Mouse (Mus musculus): ENCODE data around the gene 4931423N10Rik.

4931423N10Rik gene

GRCm38 (mm10) chr2:23207070-23207526 is at the start of gene 4931423N10Rik:
TSS of gene 4931423N10Rik (plus strand) at chr2:23207476.
- DNase-seq (ENCODE audit: low read depth): no peak

GRCm38 (mm10) chr2:23172305-23172704 is 35.0 kb upstream of the 4931423N10Rik start:
- no peak for DNase-seq (ENCODE audit: low read depth)

- no peak for DNase-seq (ENCODE audit: low read depth)
Measured at GRCm38 (mm10) chr2:23194366-23194765, 12.9 kb upstream of the 4931423N10Rik start.

GRCm38 (mm10) chr2:23201034-23201433 is 6.2 kb upstream of the 4931423N10Rik start:
- DNase-seq (ENCODE audit: low read depth): no peak

- DNase-seq (ENCODE audit: low read depth): no peak
Measured at GRCm38 (mm10) chr2:23202900-23203670, 4.2 kb upstream of the 4931423N10Rik start.

- no peak for DNase-seq (ENCODE audit: low read depth)
Measured at GRCm38 (mm10) chr2:23213661-23214060, 6.4 kb downstream of the 4931423N10Rik start.

- no peak for DNase-seq (ENCODE audit: low read depth)
Measured at GRCm38 (mm10) chr2:23225199-23225598, 17.9 kb downstream of the 4931423N10Rik start.

GRCm38 (mm10) chr2:23228463-23228862 is 21.2 kb downstream of the 4931423N10Rik start:
- peak; percentile 6 for DNase-seq (ENCODE audit: low read depth)

- DNase-seq (ENCODE audit: low read depth): no peak
Measured at GRCm38 (mm10) chr2:23234065-23234773, 26.9 kb downstream of the 4931423N10Rik start.

- DNase-seq (ENCODE audit: low read depth): peak; percentile 23
Measured at GRCm38 (mm10) chr2:23290991-23291390, 83.7 kb downstream of the 4931423N10Rik start.

GRCm38 (mm10) chr2:23314869-23315268 is 107.6 kb downstream of the 4931423N10Rik start:
- DNase-seq (ENCODE audit: low read depth): no peak
